Mouse (Mus musculus) C2C12 (cell line): ENCODE results near the gene Dhx38. TPM values are rescaled to one million over a fixed set of nuclear protein-coding genes. Genes with fewer than 3 reads are reported as not detected.

Experiments used
- H3K27me3 ChIP-seq: one replicate; pipeline ENCODE4 v1.6.1; 2011; ENCODE audit not compliant: control insufficient read depth, insufficient read depth, insufficient read length
- H3K36me3 ChIP-seq: one replicate; pipeline ENCODE4 v1.6.1; 2011; ENCODE audit not compliant: control insufficient read depth, insufficient read depth
- H3K4me3 ChIP-seq: one replicate; pipeline ENCODE4 v1.5.1; 2011; ENCODE audit warnings: mild to moderate bottlenecking, control low read depth; ENCODE audit not compliant: poor library complexity, insufficient read depth, severe bottlenecking
- H3K79me2 ChIP-seq: one replicate; pipeline ENCODE4 v1.6.1; 2011; ENCODE audit not compliant: control insufficient read depth, insufficient read depth
- H3K79me3 ChIP-seq: one replicate; pipeline ENCODE4 v1.6.1; 2011; ENCODE audit warnings: low read depth, control low read depth
- H3ac ChIP-seq: one replicate; pipeline ENCODE3; 2011; ENCODE audit warnings: low read depth; ENCODE audit not compliant: control insufficient read depth, insufficient read length
- CEBPB ChIP-seq: IDR thresholded peaks from one replicate; pipeline ENCODE4 v1.6.1; 2011; ENCODE audit warnings: low read depth, mild to moderate bottlenecking, control low read depth, moderate library complexity
- CTCF ChIP-seq: IDR thresholded peaks from one replicate; pipeline ENCODE4 v1.5.1; 2011; ENCODE audit not compliant: control insufficient read depth, insufficient read depth, insufficient read length
- FOSL1 ChIP-seq: IDR thresholded peaks from one replicate; pipeline ENCODE4 v1.8.0; 2011; ENCODE audit warnings: mild to moderate bottlenecking, low read length; ENCODE audit not compliant: poor library complexity, insufficient read depth, severe bottlenecking
- MAX ChIP-seq: IDR thresholded peaks from one replicate; pipeline ENCODE4 v1.6.1; 2011; ENCODE audit warnings: mild to moderate bottlenecking, control low read depth
- MYOD1 ChIP-seq: IDR thresholded peaks from one replicate; pipeline ENCODE4 v1.6.1; 2011; ENCODE audit warnings: low read depth; ENCODE audit not compliant: control insufficient read depth, insufficient read length
- MYOG ChIP-seq: IDR thresholded peaks from one replicate; pipeline ENCODE4 v1.6.1; 2011; ENCODE audit not compliant: control insufficient read depth, insufficient read length; ENCODE audit errors: extremely low read depth
- USF1 ChIP-seq: IDR thresholded peaks from one replicate; pipeline ENCODE4 v1.6.1; 2011; ENCODE audit warnings: low read depth, mild to moderate bottlenecking, control low read depth, moderate library complexity
- long read RNA-seq, 2 experiments: library from polyadenylated mRNA; unstranded; transcript quantifications; one replicate each; pipeline ENCODE4 v2.0.0; 2019 to 2020
- polyA plus RNA-seq: library from polyadenylated mRNA; unstranded; fragments of >200 nt; fragmentation: generic; extraction: Trizol; gene quantifications from one replicate; pipeline ENCODE4 v1.2.1, GENCODE M21; 2012; ENCODE audit warnings: missing spikeins

Dhx38 gene
- 30.5 TPM for polyA plus RNA-seq
- long read RNA-seq, experiment 1, full-length matches to known transcripts, result 2 of 9 reads
- long read RNA-seq, experiment 1, partial matches to known transcripts, result 6 of 9 reads
- long read RNA-seq, experiment 1, other reads (novel, unspliced or antisense), result 1 of 9 reads
- long read RNA-seq, experiment 2, full-length matches to known transcripts, result 129 of 228 reads
- long read RNA-seq, experiment 2, partial matches to known transcripts, result 8 of 228 reads
- long read RNA-seq, experiment 2, other reads (novel, unspliced or antisense), result 91 of 228 reads

- Histone ChIP-seq H3K79me2 (peaks cover 42% of the 10 kb centered on the region), H3K79me3 (peaks cover 25% of the 10 kb centered on the region), H3K4me3 (peak within 1 kb of the TSS; percentile 91), H3K36me3 (peaks cover 20% of the 10 kb centered on the region), H3ac (peak within 1 kb of the TSS; percentile 93), H3K27me3 (no peaks in the 10 kb centered on the region)
- peak; percentile 90 for TF ChIP-seq MAX
- no peak for TF ChIP-seq MYOG
These were observed at the start of gene Dhx38, which contains the start of gene Txnl4b for GRCm38 (mm10) chr8:109565498-109566333. TSS of gene Dhx38 (minus strand) at chr8:109565861. TSS of gene Txnl4b (plus strand) at chr8:109565892.

- Histone ChIP-seq H3K4me3 (no peak within 1 kb of the TSS), H3K79me2 (no peaks in the 10 kb centered on the region)
- no peak for TF ChIP-seq FOSL1
- TF ChIP-seq USF1, result no peak
- TF ChIP-seq MAX, result no peak
- TF ChIP-seq CEBPB, result no peak
- no peak for TF ChIP-seq MYOG
- TF ChIP-seq MYOD1, result no peak
- TF ChIP-seq CTCF, result no peak
These were observed 48.9 kb upstream of the Dhx38 start, which contains the start of gene Pkd1l3 for GRCm38 (mm10) chr8:109614243-109615210. TSS of gene Pkd1l3 (plus strand) at chr8:109614517.

GRCm38 (mm10) chr8:109609153-109609502, 43.5 kb upstream of the Dhx38 start:
- Histone ChIP-seq H3K4me3 (peak overlapping the region; percentile 50), H3K36me3 (no peaks in the 10 kb centered on the region), H3K79me3 (peaks cover 3% of the 10 kb centered on the region), H3K27me3 (peaks cover 6% of the 10 kb centered on the region), H3K79me2 (peaks cover 7% of the 10 kb centered on the region), H3ac (peak overlapping the region; percentile 30)
- TF ChIP-seq MYOD1, result no peak
- no peak for TF ChIP-seq MYOG
- no peak for TF ChIP-seq CTCF
- no peak for TF ChIP-seq CEBPB
- TF ChIP-seq MAX, result no peak
- TF ChIP-seq USF1, result no peak
- TF ChIP-seq FOSL1, result no peak

More at GRCm38 (mm10) chr8:109614243-109615210, 48.9 kb upstream of the Dhx38 start, which contains the start of gene Pkd1l3:
- H3ac ChIP-seq, result no peak within 1 kb of the TSS
- no peaks in the 10 kb centered on the region for H3K36me3 ChIP-seq
- no peaks in the 10 kb centered on the region for H3K79me3 ChIP-seq
- H3K27me3 ChIP-seq, result peaks cover 7% of the 10 kb centered on the region

GRCm38 (mm10) chr8:109608271-109609152, 42.9 kb upstream of the Dhx38 start, which contains the start of gene Dhodh:
TSS of gene Dhodh (minus strand) at chr8:109608673.
- Histone ChIP-seq H3K79me2 (peaks cover 7% of the 10 kb centered on the region), H3K36me3 (no peaks in the 10 kb centered on the region), H3K4me3 (peak within 1 kb of the TSS; percentile 50), H3K79me3 (peaks cover 3% of the 10 kb centered on the region), H3K27me3 (peaks cover 4% of the 10 kb centered on the region), H3ac (peak within 1 kb of the TSS; percentile 95)
- no peak for TF ChIP-seq CTCF
- no peak for TF ChIP-seq MAX
- no peak for TF ChIP-seq USF1
- TF ChIP-seq FOSL1, result no peak
- TF ChIP-seq CEBPB, result no peak
- no peak for TF ChIP-seq MYOD1
- TF ChIP-seq MYOG, result no peak

- TF ChIP-seq CEBPB, result no peak
- no peak for TF ChIP-seq CTCF
- TF ChIP-seq MAX, result no peak
- peak overlapping the region; percentile 95 for H3ac ChIP-seq
- peaks cover 3% of the 10 kb centered on the region for H3K36me3 ChIP-seq
- H3K4me3 ChIP-seq, result peak overlapping the region; percentile 50
- no peaks in the 10 kb centered on the region for H3K27me3 ChIP-seq
- peaks cover 3% of the 10 kb centered on the region for H3K79me3 ChIP-seq
- peaks cover 7% of the 10 kb centered on the region for H3K79me2 ChIP-seq
These were observed 42.0 kb upstream of the Dhx38 start for GRCm38 (mm10) chr8:109607650-109608049.
